Mouse (Mus musculus) left cerebral cortex, adult 11 months (tissue): ENCODE results near the gene Aldh3a1.
"Not testable (repeated sequence)": the region's sequence is repeated elsewhere in the genome, so short reads cannot be mapped to it uniquely, and the experiment has no call there.

ENCODE experiments used
- DNase-seq: peaks from one replicate; pipeline ENCODE4 v3.0.0; 2022; ENCODE audit warnings: low spot score

Gene Aldh3a1

GRCm38 (mm10) chr11:61207487-61208246 lies at the start of gene Aldh3a1:
Gene Aldh3a1 (plus strand): TSS chr11:61207537.
- DNase-seq: no peak

GRCm38 (mm10) chr11:61158141-61158540 lies 49.2 kb upstream of the Aldh3a1 start:
- DNase-seq: no peak

- no peak for DNase-seq
Observed at GRCm38 (mm10) chr11:61159796-61160732, 47.3 kb upstream of the Aldh3a1 start.

- DNase-seq: no peak
Observed at GRCm38 (mm10) chr11:61161121-61161520, 46.2 kb upstream of the Aldh3a1 start.

- no peak for DNase-seq
Observed at GRCm38 (mm10) chr11:61162776-61163175, 44.6 kb upstream of the Aldh3a1 start.

GRCm38 (mm10) chr11:61163341-61163740 lies 44.0 kb upstream of the Aldh3a1 start:
- no peak for DNase-seq

GRCm38 (mm10) chr11:61164366-61164765 lies 43.0 kb upstream of the Aldh3a1 start:
- no peak for DNase-seq

- no peak for DNase-seq
Observed at GRCm38 (mm10) chr11:61164881-61165280, 42.5 kb upstream of the Aldh3a1 start.

GRCm38 (mm10) chr11:61170184-61170583 lies 37.2 kb upstream of the Aldh3a1 start:
- DNase-seq: no peak

GRCm38 (mm10) chr11:61173477-61173876 lies 33.9 kb upstream of the Aldh3a1 start:
- not testable (repeated sequence) for DNase-seq

- DNase-seq: peak; percentile 39
Observed at GRCm38 (mm10) chr11:61174291-61174820, 33.0 kb upstream of the Aldh3a1 start.

GRCm38 (mm10) chr11:61174821-61175658 lies 32.3 kb upstream of the Aldh3a1 start, which contains the start of gene Usp22:
Gene Usp22 (minus strand): TSS chr11:61175055.
- DNase-seq: peak; percentile 100

GRCm38 (mm10) chr11:61175778-61176177 lies 31.6 kb upstream of the Aldh3a1 start:
- no peak for DNase-seq

GRCm38 (mm10) chr11:61176321-61176720 lies 31.0 kb upstream of the Aldh3a1 start:
- DNase-seq: no peak

- no peak for DNase-seq
Observed at GRCm38 (mm10) chr11:61180361-61180760, 27.0 kb upstream of the Aldh3a1 start.

- no peak for DNase-seq
Observed at GRCm38 (mm10) chr11:61181624-61182023, 25.7 kb upstream of the Aldh3a1 start.

GRCm38 (mm10) chr11:61183820-61184219 lies 23.5 kb upstream of the Aldh3a1 start:
- no peak for DNase-seq

GRCm38 (mm10) chr11:61190776-61191175 lies 16.6 kb upstream of the Aldh3a1 start:
- DNase-seq: no peak

GRCm38 (mm10) chr11:61192123-61192522 lies 15.2 kb upstream of the Aldh3a1 start:
- DNase-seq: not testable (repeated sequence)

GRCm38 (mm10) chr11:61192779-61193178 lies 14.6 kb upstream of the Aldh3a1 start:
- DNase-seq: no peak

- DNase-seq: peak; percentile 65
Observed at GRCm38 (mm10) chr11:61193392-61193791, 13.9 kb upstream of the Aldh3a1 start.
